Mouse (Mus musculus) adrenal gland (tissue): Measurements from ENCODE around the gene Cops4.

Experiments
- intact Hi-C: fragments of 180-260 bp; cut with DNase I; formaldehyde crosslinking; loops from one replicate; pipeline ENCODE4 v1.15.1; 2025

Cops4 gene

DNA sequence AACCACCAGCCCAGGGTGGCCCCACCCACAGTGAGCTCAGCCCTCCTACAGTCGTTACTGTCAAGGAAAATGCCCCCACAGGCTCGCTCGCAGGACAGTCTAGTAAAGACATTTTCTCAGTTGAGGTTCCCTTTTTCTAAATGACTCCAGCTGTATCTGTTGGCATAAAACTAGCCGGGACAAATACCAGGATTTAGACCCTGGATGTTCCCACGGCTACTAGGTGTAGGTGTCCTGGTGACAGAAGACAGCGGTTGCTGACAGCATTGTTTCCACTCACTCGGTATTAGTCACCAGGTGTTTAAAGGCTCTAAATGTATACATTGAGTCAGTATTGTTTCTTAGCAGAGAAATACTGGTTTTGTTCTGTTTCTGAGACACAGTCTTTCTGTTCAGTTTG, 17.7 kb downstream of the Cops4 start:
- intact Hi-C loops: no loop called here

DNA sequence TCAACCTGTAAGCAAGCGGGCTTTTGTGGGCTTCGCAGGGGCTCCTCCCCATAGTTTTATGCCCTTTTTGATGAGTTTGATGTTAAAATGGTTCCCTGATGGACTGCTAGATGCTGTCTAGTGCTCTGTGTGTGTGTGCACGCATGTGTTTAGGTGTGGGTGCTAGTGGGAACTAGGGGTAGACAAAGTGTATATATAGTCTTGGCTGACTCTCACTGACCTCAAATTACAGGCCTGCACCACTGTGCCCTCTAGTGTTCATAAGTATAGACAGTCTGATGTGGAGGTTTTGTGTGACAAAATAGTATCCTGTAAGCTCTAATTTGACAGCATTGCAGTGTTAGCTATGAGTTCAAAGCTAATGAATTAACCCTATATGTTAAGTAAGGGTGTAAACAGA, 18.5 kb downstream of the Cops4 start:
- intact Hi-C loops: no loop called here

DNA sequence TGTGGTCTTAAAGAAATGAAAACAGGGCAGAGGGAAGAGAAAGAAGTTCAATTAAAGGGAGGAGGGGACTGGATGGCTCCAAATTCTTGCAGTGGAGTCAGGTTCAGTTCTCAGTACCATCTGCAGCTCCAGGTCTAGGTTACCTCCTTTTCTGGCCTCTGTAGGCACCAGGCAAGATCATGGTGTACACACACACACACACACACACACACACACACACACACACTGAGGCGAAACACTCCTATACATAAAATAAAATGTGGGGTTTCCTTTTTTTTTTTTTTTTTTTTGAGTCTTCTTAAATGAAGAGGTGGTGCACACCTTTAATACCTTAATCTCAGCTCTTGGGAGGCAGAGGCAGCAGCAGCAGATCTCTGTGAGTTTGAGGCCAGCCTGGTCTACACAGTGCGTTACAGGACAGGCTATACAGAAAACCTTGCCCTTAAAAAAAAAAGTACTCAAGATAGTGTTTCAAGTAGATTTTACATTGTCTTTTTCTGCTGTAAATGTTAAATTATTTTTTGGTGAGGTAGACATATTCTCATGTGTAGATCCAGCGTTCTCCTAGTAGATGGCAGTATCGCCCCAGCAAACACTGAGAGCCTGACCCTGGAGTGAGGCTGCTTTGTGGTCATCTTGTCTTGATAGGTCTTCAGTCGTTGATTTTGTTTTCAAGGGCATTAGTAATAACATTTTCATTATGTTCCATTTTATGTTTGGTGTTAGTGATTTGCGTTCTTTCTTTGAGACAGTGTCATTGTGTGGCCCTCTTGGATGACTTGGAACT, 28.4 kb downstream of the Cops4 start:
- intact Hi-C loops: loop anchor here (5.0 to 10.0 kb wide), 2 partner anchors 116 to 248 kb away; partner anchors contain the start of genes Helq and Mrps18c

GRCm38 (mm10) chr5:100548236-100548635, 30.1 kb downstream of the Cops4 start:
- intact Hi-C loops: loop anchor here (5.0 to 10.0 kb wide), 2 partner anchors 114 to 247 kb away; partner anchors contain the start of genes Helq and Mrps18c

- intact Hi-C loops: loop anchor here (5.0 to 10.0 kb wide), 2 partner anchors 113 to 245 kb away; partner anchors contain the start of genes Helq and Mrps18c
Measured at GRCm38 (mm10) chr5:100549311-100549710, 31.2 kb downstream of the Cops4 start.

DNA sequence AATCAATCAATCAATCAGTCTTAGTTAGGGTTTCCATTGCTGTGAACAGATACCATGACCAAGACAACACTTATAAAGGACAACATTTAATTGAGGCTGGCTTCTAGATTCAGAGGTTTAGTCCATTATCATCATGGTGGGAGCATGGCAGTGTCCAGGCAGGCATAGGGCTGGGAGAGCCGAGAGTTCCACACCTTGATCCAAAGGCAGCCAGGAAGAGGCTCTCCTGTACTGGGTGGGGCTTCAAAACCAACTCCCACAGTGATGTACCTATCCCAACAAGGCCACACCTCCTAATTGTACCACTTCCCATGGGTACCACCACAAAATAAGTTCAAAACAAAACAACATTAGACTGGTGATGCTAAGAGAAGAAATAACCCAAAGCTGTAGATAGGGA, 32.0 kb downstream of the Cops4 start:
- intact Hi-C loops: no loop called here

DNA sequence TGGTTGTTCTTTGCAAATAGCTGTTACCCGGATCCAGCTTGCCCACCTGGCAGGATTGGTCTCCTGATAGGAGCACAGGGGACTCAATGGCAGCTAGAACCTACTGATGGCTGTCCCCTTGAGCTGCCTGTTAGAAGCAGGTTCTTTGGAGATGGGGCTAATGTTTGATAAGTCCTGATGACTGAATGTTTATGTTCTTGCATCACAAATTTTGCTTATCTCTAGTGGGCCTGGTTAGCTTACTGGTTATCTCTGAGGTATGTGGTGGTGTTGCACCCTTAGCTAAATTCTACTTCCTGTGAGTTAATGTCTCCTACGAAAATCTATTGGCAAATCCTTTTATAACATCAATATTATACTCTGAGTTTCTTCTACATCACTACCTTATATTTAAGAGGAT, 33.8 kb downstream of the Cops4 start:
- intact Hi-C loops: no loop called here

DNA sequence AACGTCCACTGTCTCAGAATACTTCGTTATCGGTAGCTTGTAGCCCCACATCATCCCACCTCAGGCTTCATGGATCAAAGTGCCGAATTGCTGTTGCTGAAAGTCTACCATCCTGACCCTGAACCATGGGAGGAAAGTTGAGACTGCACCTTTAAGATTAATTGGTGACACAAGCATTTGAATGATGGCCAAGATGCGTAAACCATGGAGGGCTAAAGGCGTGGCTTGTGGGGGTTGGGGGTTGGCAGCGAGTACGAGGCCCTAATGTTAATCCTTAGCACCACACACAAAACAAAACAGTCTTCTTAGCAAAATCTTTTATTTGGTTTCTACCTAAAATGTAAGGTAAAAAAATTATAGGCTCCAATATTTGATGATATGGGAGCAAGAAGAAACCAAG, 35.3 kb downstream of the Cops4 start:
- intact Hi-C loops: no loop called here

- intact Hi-C loops: no loop called here
Measured at GRCm38 (mm10) chr5:100557019-100557418, 38.9 kb downstream of the Cops4 start.

GRCm38 (mm10) chr5:100557537-100557936, 39.4 kb downstream of the Cops4 start:
- intact Hi-C loops: no loop called here

- intact Hi-C loops: no loop called here
Measured at GRCm38 (mm10) chr5:100558783-100559182, 40.7 kb downstream of the Cops4 start.

DNA sequence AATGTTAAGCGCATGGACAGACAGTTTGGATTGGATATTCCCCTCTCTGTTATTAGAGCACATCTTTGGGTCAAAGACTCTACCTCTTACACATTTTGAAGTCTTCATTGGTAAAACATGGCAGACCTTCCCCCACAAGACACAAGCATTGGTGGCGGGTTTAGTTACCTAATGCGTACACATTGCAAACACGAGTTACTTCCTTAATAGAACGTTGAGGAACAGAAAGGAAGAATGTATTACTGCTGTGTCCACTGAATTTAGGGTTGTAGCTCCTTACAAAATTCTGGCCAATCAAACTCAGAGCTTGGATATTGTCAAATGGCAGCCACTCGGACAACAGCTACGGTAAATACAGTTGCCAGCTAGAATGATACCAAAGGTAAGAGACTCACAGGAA, 41.2 kb downstream of the Cops4 start:
- intact Hi-C loops: no loop called here

- intact Hi-C loops: no loop called here
Measured at GRCm38 (mm10) chr5:100562702-100563101, 44.6 kb downstream of the Cops4 start.

GRCm38 (mm10) chr5:100566798-100567197, 48.7 kb downstream of the Cops4 start:
- intact Hi-C loops: no loop called here

DNA sequence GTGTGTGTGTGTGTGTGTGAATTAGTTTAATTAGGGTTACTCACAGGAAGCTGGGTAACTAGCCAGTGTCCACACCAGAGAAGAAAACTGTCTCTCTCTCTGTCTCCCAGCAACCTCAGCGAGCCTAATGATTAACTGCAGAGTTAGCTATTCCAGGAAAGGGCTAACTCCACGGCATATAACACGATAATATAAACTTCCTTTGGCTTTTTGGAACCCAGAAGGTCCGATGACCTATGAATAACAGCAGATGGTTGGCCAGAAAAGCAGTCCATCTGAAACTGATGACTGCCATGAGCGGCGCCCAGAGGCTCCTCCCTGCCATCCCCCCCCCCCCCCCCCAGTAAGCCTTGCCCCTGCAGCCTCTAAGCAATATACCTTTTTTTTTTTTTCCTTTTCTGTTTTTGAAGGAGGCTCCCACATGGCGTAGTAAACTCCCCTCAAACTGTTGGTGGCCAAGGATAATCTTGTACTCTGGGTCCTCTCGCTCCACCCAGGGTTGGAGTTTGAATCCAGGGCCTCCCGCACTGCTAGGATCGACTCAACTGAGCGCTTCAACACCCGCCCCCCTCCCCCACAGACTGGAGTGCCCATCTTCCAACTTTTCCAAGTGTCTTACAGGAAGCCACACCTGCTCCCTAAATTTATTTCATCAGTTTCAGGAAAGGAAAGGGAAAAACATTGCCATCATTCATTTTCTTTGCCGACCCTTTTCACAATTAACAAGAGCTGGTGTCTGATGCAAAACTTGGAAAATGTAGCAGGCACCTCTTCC, 49.3 kb downstream of the Cops4 start:
- intact Hi-C loops: no loop called here

DNA sequence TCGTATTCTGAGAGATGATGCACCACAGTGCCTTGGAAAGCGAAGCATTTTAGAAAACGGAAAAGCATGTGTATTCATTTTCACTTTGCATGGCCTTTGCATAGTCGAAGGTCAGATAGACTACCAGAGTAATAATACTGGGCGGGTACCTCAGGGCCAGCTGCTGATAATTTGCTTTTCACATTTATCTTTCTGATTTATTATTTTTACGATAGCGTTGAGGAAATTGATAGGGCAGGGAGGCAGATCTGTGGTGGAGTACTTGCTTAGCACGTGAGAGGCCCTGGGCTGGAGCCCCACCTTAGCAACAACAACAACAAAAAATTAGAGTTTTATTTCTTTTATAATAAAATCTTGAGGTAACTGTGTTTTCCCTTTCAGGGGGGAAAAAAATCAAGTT, 50.1 kb downstream of the Cops4 start:
- intact Hi-C loops: no loop called here

DNA sequence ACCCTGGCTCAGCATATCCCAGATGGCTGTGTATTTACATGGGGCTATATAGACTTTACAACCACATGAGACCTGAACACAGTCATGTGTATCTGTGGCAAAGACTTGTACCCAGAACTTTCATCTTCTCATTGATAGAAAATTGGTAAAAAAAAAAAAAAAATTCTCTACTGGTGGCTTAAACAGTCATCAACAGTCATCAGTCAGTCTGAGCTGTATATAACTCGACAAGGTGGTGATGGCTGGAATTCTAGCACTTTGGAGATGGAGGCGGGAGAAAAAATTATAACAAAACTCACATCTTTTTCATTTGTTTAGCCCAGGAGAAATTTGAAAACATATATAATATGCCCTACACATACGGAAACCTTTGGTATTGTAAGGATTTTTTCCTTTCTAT, 50.7 kb downstream of the Cops4 start:
- intact Hi-C loops: no loop called here

DNA sequence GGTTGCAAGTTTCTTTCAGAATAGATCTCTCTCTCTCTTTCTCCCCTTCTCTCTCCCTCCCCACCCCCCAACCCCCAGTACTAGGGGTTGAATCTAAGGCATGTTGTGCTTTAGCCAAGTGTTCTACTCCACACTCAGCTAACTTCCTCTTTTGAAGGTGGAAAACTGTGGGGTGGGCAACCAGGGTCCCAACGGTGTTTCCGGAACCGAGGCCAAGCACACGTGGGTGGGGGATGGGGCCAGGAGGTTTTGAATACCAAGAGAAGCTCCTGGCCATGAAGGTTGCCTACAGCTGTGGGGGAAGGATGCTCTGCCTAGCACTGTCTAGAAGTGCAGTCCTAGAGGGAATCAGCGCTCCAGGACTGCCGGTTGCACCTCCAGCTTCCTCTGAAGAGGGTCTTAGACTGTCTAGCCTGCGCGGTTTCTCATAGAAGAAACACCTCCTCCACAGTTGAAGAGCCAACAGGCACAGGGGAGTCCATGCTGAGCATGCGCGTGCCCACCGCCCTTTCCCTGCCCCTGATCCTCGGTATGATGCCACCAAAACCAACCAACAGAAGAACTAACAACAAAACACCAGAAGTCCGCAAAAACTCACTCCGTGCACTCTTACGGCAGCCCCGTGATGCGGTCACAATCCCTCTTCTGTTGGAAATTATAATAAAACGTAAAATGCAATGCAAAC, 51.3 kb downstream of the Cops4 start:
- intact Hi-C loops: no loop called here

GRCm38 (mm10) chr5:100569997-100570595, 52.0 kb downstream of the Cops4 start:
- intact Hi-C loops: no loop called here

DNA sequence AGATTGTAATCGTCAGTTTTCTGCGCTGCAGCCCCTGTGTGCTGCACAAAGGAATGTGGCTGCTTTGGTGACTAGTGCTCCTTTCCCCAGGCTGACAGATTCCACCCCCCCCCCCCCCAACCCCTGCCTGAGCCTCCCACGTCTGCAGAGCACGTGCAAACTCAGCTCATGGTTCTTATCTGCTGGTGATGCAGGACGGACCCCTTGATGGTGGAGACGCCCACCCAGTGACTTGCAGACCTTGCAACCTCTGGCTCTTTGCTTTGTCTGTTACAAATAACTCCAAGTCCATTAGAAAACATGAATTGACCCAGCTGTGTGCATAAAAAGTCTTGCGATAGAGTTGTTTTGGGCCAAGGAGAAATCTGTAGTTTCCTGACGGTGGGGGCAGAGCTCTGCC, 52.6 kb downstream of the Cops4 start:
- intact Hi-C loops: no loop called here

- intact Hi-C loops: no loop called here
Measured at GRCm38 (mm10) chr5:100572069-100572468, 54.0 kb downstream of the Cops4 start, which contains the start of gene Plac8. Gene Plac8 (minus strand): TSS chr5:100572245.
